Mouse (Mus musculus) embryonic facial prominence, embryonic 10.5 days (tissue): ENCODE data around the gene Arfgap3. TPM values are rescaled to one million over a fixed set of nuclear protein-coding genes. Genes with fewer than 3 reads are reported as not detected.
"Not testable (repeated sequence)": the region's sequence is repeated elsewhere in the genome, so short reads cannot be mapped to it uniquely, and the experiment has no call there.

Source experiments
- DNase-seq: peaks from one replicate; pipeline ENCODE4 v3.0.0-alpha.2; 2017; ENCODE audit warnings: low spot score
- H3K27ac ChIP-seq: fragments of 300-500 bp; sonication (generic); replicated peaks from 2 replicates; pipeline ENCODE4 v1.5.1; 2016; ENCODE audit warnings: mild to moderate bottlenecking
- H3K27me3 ChIP-seq: fragments of 300-500 bp; sonication (generic); replicated peaks from 2 replicates; pipeline ENCODE4 v1.6.1; 2016; ENCODE audit warnings: low read depth, mild to moderate bottlenecking; ENCODE audit not compliant: poor library complexity, severe bottlenecking
- H3K36me3 ChIP-seq: fragments of 300-500 bp; sonication (generic); replicated peaks from 2 replicates; pipeline ENCODE4 v1.6.1; 2016; ENCODE audit warnings: mild to moderate bottlenecking, moderate library complexity
- H3K4me1 ChIP-seq: fragments of 300-500 bp; sonication (generic); 2 replicates; pipeline ENCODE4 v1.6.1; 2016
- H3K4me3 ChIP-seq: fragments of 300-500 bp; sonication (generic); 2 replicates; pipeline ENCODE4 v1.5.1; 2016; ENCODE audit warnings: mild to moderate bottlenecking, moderate library complexity
- H3K9me3 ChIP-seq: fragments of 300-500 bp; sonication (generic); 2 replicates; pipeline ENCODE4 v1.6.1; 2016; ENCODE audit warnings: mild to moderate bottlenecking
- WGBS: fragments of 180-500 bp; shearing (Covaris S2); methylation state at CpG from one replicate; pipeline ENCODE4 v1.1.7; 2016; 5-methylcytosine and 5-hydroxymethylcytosine counted together
- polyA plus RNA-seq: library from polyadenylated mRNA; unstranded; fragments of >200 nt; fragmentation: Nextera tagmentation; extraction: Ambion mirVana; gene quantifications from 2 replicates; pipeline ENCODE4 v1.2.1, GENCODE M21; 2016

Gene Arfgap3
- polyA plus RNA-seq, 1 experiment from 2014 or later, result 29.1 TPM

GRCm38 (mm10) chr15:83337903-83338870 lies 11.9 kb downstream of the Arfgap3 start:
- Histone ChIP-seq H3K27me3 (no peaks in the 10 kb centered on the region), H3K36me3 (peaks cover 64% of the 10 kb centered on the region), H3K9me3 (no peaks in the 10 kb centered on the region), H3K27ac (no peak overlapping the region), H3K4me1 (0 out of 2 replicates have a peak, but pooled peaks cover 2% of the 10 kb centered on the region), H3K4me3 (no peak overlapping the region)
- DNase-seq, result no peak
- WGBS, result 87% methylated on average over 8 of the region's 8 CpGs

GRCm38 (mm10) chr15:83332373-83332772 lies 17.7 kb downstream of the Arfgap3 start:
- peaks cover 80% of the 10 kb centered on the region for H3K36me3 ChIP-seq
- H3K4me3 ChIP-seq, result no peak overlapping the region
- H3K9me3 ChIP-seq, result no peaks in the 10 kb centered on the region
- DNase-seq, result no peak
- H3K27ac ChIP-seq, result no peak overlapping the region
- peaks cover 9% of the 10 kb centered on the region; the same call in 1 of the 2 replicates for H3K4me1 ChIP-seq
- 79% methylated on average over 3 of the region's 3 CpGs for WGBS
- H3K27me3 ChIP-seq, result no peaks in the 10 kb centered on the region

GRCm38 (mm10) chr15:83328952-83329351 lies 21.1 kb downstream of the Arfgap3 start:
- WGBS, result 87% methylated on average over 5 of the region's 5 CpGs
- Histone ChIP-seq H3K27ac (no peak overlapping the region), H3K36me3 (peaks cover 72% of the 10 kb centered on the region), H3K27me3 (no peaks in the 10 kb centered on the region), H3K4me1 (peaks cover 9% of the 10 kb centered on the region; the same call in 1 of the 2 replicates), H3K4me3 (no peak overlapping the region), H3K9me3 (no peaks in the 10 kb centered on the region)
- no peak for DNase-seq

GRCm38 (mm10) chr15:83323071-83323470 lies 27.0 kb downstream of the Arfgap3 start:
- WGBS, result 76% methylated on average over 2 of the region's 2 CpGs
- Histone ChIP-seq H3K4me3 (no peak overlapping the region), H3K4me1 (peaks cover 7% of the 10 kb centered on the region), H3K27me3 (no peaks in the 10 kb centered on the region), H3K9me3 (no peaks in the 10 kb centered on the region; the same call in 1 of the 2 replicates), H3K36me3 (peaks cover 66% of the 10 kb centered on the region), H3K27ac (no peak overlapping the region)
- peak; percentile 27 for DNase-seq

- Histone ChIP-seq H3K4me1 (no peaks in the 10 kb centered on the region), H3K27ac (no peak overlapping the region), H3K27me3 (no peaks in the 10 kb centered on the region), H3K4me3 (no peak overlapping the region), H3K36me3 (peaks cover 61% of the 10 kb centered on the region), H3K9me3 (no peaks in the 10 kb centered on the region)
- DNase-seq, result no peak
- WGBS, result 66% methylated on average over 1 of the region's 1 CpGs
Measured at GRCm38 (mm10) chr15:83314914-83315313, 35.1 kb downstream of the Arfgap3 start.

GRCm38 (mm10) chr15:83309878-83310277 lies 40.2 kb downstream of the Arfgap3 start:
- no peaks in the 10 kb centered on the region for H3K9me3 ChIP-seq
- peaks cover 9% of the 10 kb centered on the region for H3K4me1 ChIP-seq
- DNase-seq, result no peak
- 89% methylated on average over 5 of the region's 5 CpGs for WGBS
- no peaks in the 10 kb centered on the region for H3K27me3 ChIP-seq
- H3K36me3 ChIP-seq, result peaks cover 77% of the 10 kb centered on the region
- no peak overlapping the region for H3K4me3 ChIP-seq
- no peak overlapping the region for H3K27ac ChIP-seq

- not testable (repeated sequence) for DNase-seq, H3K4me1 ChIP-seq, H3K9me3 ChIP-seq, H3K27ac ChIP-seq, H3K4me3 ChIP-seq, H3K27me3 ChIP-seq
- peaks cover 72% of the 10 kb centered on the region for H3K36me3 ChIP-seq
- WGBS, result 89% methylated on average over 1 of the region's 1 CpGs
Measured at GRCm38 (mm10) chr15:83308708-83309107, 41.3 kb downstream of the Arfgap3 start.

GRCm38 (mm10) chr15:83306181-83306580 lies 43.9 kb downstream of the Arfgap3 start:
- Histone ChIP-seq H3K4me3 (no peak overlapping the region), H3K27ac (no peak overlapping the region), H3K27me3 (no peaks in the 10 kb centered on the region), H3K4me1 (peaks cover 10% of the 10 kb centered on the region), H3K36me3 (peaks cover 54% of the 10 kb centered on the region), H3K9me3 (no peaks in the 10 kb centered on the region)
- 87% methylated on average over 12 of the region's 12 CpGs for WGBS
- DNase-seq, result no peak

- Histone ChIP-seq H3K27me3 (no peaks in the 10 kb centered on the region), H3K36me3 (peaks cover 55% of the 10 kb centered on the region), H3K27ac (peak overlapping the region; percentile 44; the same call in 1 of the 2 replicates), H3K4me1 (peaks cover 15% of the 10 kb centered on the region), H3K4me3 (no peak overlapping the region), H3K9me3 (no peaks in the 10 kb centered on the region)
- 64% methylated on average over 12 of the region's 12 CpGs for WGBS
- DNase-seq, result no peak
Measured at GRCm38 (mm10) chr15:83305192-83305921, 44.7 kb downstream of the Arfgap3 start.

- DNase-seq, result no peak
- Histone ChIP-seq H3K27me3 (no peaks in the 10 kb centered on the region), H3K36me3 (peaks cover 53% of the 10 kb centered on the region), H3K4me1 (peaks cover 17% of the 10 kb centered on the region), H3K4me3 (no peak overlapping the region), H3K27ac (peak overlapping the region; percentile 44; the same call in 1 of the 2 replicates), H3K9me3 (no peaks in the 10 kb centered on the region)
- WGBS, result 87% methylated on average over 9 of the region's 9 CpGs
Measured at GRCm38 (mm10) chr15:83304804-83305191, 45.2 kb downstream of the Arfgap3 start.

GRCm38 (mm10) chr15:83303656-83304484 lies 46.2 kb downstream of the Arfgap3 start:
- 85% methylated on average over 13 of the region's 13 CpGs for WGBS
- Histone ChIP-seq H3K27me3 (no peaks in the 10 kb centered on the region), H3K9me3 (no peaks in the 10 kb centered on the region), H3K4me3 (no peak overlapping the region), H3K4me1 (peaks cover 17% of the 10 kb centered on the region), H3K36me3 (peaks cover 58% of the 10 kb centered on the region), H3K27ac (no peak overlapping the region; the same call in 1 of the 2 replicates)
- no peak for DNase-seq
